13 mouse cellular contexts compared by ENCODE assay signal in genomic region chr11:76382711-76383324, GRCm38 (mm10). TPM values are rescaled to one million over a fixed set of nuclear protein-coding genes. Genes with fewer than 3 reads are reported as not detected.
DNase-seq lines count a peak whose midpoint lies in the region; ATAC-seq and TF ChIP-seq lines count a peak whose summit lies in the region.
"Had no signal": no experiment of that assay in that cellular context is flagged by ENCODE, and none has a peak within 500 bp of the region (broad histone marks: within the 10 kb centered on the region; RNA-seq: fewer than 3 reads in every experiment).

No protein-coding gene starts in this region.

- peak; percentile 42 for ATAC-seq in forebrain, embryonic 11.5 days (replicated peaks; ENCODE audit: low FRiP score)
- no peak for ATAC-seq in forebrain, postnatal 0 days
- no peak for ATAC-seq in embryonic facial prominence, embryonic 12.5 days (ENCODE audit: insufficient number of reproducible peaks, insufficient read depth, low FRiP score, low TSS enrichment)
- ATAC-seq in limb, embryonic 13.5 days (ENCODE audit: low FRiP score, low read depth): no peak
- ATAC-seq in heart, embryonic 12.5 days (ENCODE audit: insufficient number of reproducible peaks, low FRiP score): no peak
- ATAC-seq: inflammation-experienced regulatory T-cells, adult 6 months had no signal

- peak overlapping the region; percentile 97 for H3K27ac ChIP-seq in forebrain, embryonic 11.5 days (ENCODE audit: low read depth, low read length)
- no peak overlapping the region for H3K27ac ChIP-seq in forebrain, postnatal 0 days (ENCODE audit: low read depth, low read length)
- H3K27ac ChIP-seq in embryonic facial prominence, embryonic 12.5 days: peak overlapping the region; percentile 78
- peak overlapping the region; percentile 58; the same call in 1 of the 2 replicates for H3K27ac ChIP-seq in limb, embryonic 13.5 days
- no peak overlapping the region for H3K27ac ChIP-seq in heart, embryonic 12.5 days (ENCODE audit: poor library complexity, severe bottlenecking)
- H3K27ac ChIP-seq: heart, embryonic 13.5 days had no signal

- H3K4me2 ChIP-seq in forebrain, embryonic 11.5 days (ENCODE audit: low read depth, low read length, severe bottlenecking): peak overlapping the region; percentile 19; the same call in 1 of the 2 replicates
- H3K4me2 ChIP-seq in forebrain, postnatal 0 days (ENCODE audit: low read depth): no peak overlapping the region
- no peak overlapping the region for H3K4me2 ChIP-seq in embryonic facial prominence, embryonic 12.5 days (replicated peaks)
- H3K4me2 ChIP-seq in limb, embryonic 13.5 days (replicated peaks): no peak overlapping the region
- no peak overlapping the region for H3K4me2 ChIP-seq in heart, embryonic 12.5 days
- H3K4me2 ChIP-seq: heart, embryonic 13.5 days; liver, embryonic 11.5 days had no signal

- no peaks in the 10 kb centered on the region; the same call in 1 of the 2 replicates for H3K9me3 ChIP-seq in forebrain, embryonic 11.5 days (ENCODE audit: control insufficient read depth, low read length)
- H3K9me3 ChIP-seq in forebrain, postnatal 0 days (ENCODE audit: low read length): no peaks in the 10 kb centered on the region
- no peaks in the 10 kb centered on the region for H3K9me3 ChIP-seq in embryonic facial prominence, embryonic 12.5 days
- no peaks in the 10 kb centered on the region for H3K9me3 ChIP-seq in limb, embryonic 13.5 days
- no peaks in the 10 kb centered on the region for H3K9me3 ChIP-seq in heart, embryonic 12.5 days (replicated peaks)
- H3K9me3 ChIP-seq: heart, embryonic 13.5 days had no signal

- TF ChIP-seq CTCF in forebrain, postnatal 0 days (IDR thresholded peaks at IDR 0.05; ENCODE audit: low read depth): no peak

- no peaks in the 10 kb centered on the region for H3K36me3 ChIP-seq in forebrain, embryonic 11.5 days (ENCODE audit: control insufficient read depth, insufficient read depth, low read length)
- no peaks in the 10 kb centered on the region for H3K36me3 ChIP-seq in forebrain, postnatal 0 days (ENCODE audit: insufficient read depth)
- no peaks in the 10 kb centered on the region for H3K36me3 ChIP-seq in embryonic facial prominence, embryonic 12.5 days
- no peaks in the 10 kb centered on the region for H3K36me3 ChIP-seq in limb, embryonic 13.5 days
- H3K36me3 ChIP-seq in heart, embryonic 12.5 days: 0 out of 2 replicates have a peak, but pooled peaks cover 3% of the 10 kb centered on the region
- H3K36me3 ChIP-seq: heart, embryonic 13.5 days had no signal

- peak overlapping the region; percentile 30; the same call in 1 of the 2 replicates for H3K9ac ChIP-seq in forebrain, embryonic 11.5 days (ENCODE audit: low read length)
- no peak overlapping the region for H3K9ac ChIP-seq in forebrain, postnatal 0 days
- no peak overlapping the region; the same call in 1 of the 2 replicates for H3K9ac ChIP-seq in embryonic facial prominence, embryonic 12.5 days
- H3K9ac ChIP-seq in limb, embryonic 13.5 days: 0 out of 2 replicates have a peak overlapping the region, but pooled peaks have one; percentile 0
- H3K9ac ChIP-seq in heart, embryonic 12.5 days: no peak overlapping the region
- H3K9ac ChIP-seq: heart, embryonic 13.5 days had no signal

- peaks cover 35% of the 10 kb centered on the region for H3K4me1 ChIP-seq in forebrain, embryonic 11.5 days (replicated peaks; ENCODE audit: control insufficient read depth, insufficient read depth, low read length)
- H3K4me1 ChIP-seq in forebrain, postnatal 0 days (ENCODE audit: insufficient read depth): no peaks in the 10 kb centered on the region
- peaks cover 61% of the 10 kb centered on the region for H3K4me1 ChIP-seq in embryonic facial prominence, embryonic 12.5 days
- H3K4me1 ChIP-seq in limb, embryonic 13.5 days: peaks cover 69% of the 10 kb centered on the region
- peaks cover 44% of the 10 kb centered on the region for H3K4me1 ChIP-seq in heart, embryonic 12.5 days (replicated peaks)

- no peak overlapping the region for H3K4me3 ChIP-seq in forebrain, embryonic 11.5 days (ENCODE audit: low read depth, low read length)
- no peak overlapping the region for H3K4me3 ChIP-seq in forebrain, postnatal 0 days (ENCODE audit: low read depth, low read length)
- H3K4me3 ChIP-seq in embryonic facial prominence, embryonic 12.5 days: no peak overlapping the region
- H3K4me3 ChIP-seq in limb, embryonic 13.5 days: no peak overlapping the region
- H3K4me3 ChIP-seq in heart, embryonic 12.5 days: no peak overlapping the region
- H3K4me3 ChIP-seq: heart, embryonic 13.5 days had no signal

- WGBS in forebrain, embryonic 11.5 days: 13% methylated on average over 13 of the region's 13 CpGs
- 16% methylated on average over 13 of the region's 13 CpGs for WGBS in forebrain, postnatal 0 days
- 50% methylated on average over 13 of the region's 13 CpGs for WGBS in embryonic facial prominence, embryonic 12.5 days
- 59% methylated on average over 13 of the region's 13 CpGs for WGBS in limb, embryonic 13.5 days
- 78% methylated on average over 13 of the region's 13 CpGs for WGBS in heart, embryonic 12.5 days

- DNase-seq in forebrain, embryonic 11.5 days (ENCODE audit: low spot score): peak; percentile 73
- DNase-seq in forebrain, postnatal 0 days: no peak
- DNase-seq in retina, embryonic 14.5 days (ENCODE audit: low spot score): peak; percentile 54
- no peak for DNase-seq in kidney, adult 8-10 months
- DNase-seq in right cerebral cortex, adult 2 months (ENCODE audit: low spot score in 2 of 2): no peak
- DNase-seq: lung, postnatal 36 days; right cerebral cortex, postnatal 4 days had no signal

- no peaks in the 10 kb centered on the region for H3K27me3 ChIP-seq in forebrain, embryonic 11.5 days (ENCODE audit: control insufficient read depth, insufficient read depth, low read length)
- no peaks in the 10 kb centered on the region for H3K27me3 ChIP-seq in forebrain, postnatal 0 days (ENCODE audit: insufficient read depth, low read length)
- no peaks in the 10 kb centered on the region for H3K27me3 ChIP-seq in embryonic facial prominence, embryonic 12.5 days
- no peaks in the 10 kb centered on the region for H3K27me3 ChIP-seq in limb, embryonic 13.5 days
- H3K27me3 ChIP-seq in heart, embryonic 12.5 days (replicated peaks): no peaks in the 10 kb centered on the region
- H3K27me3 ChIP-seq: heart, embryonic 13.5 days had no signal

RNA-seq across cellular contexts. Expression of gene Nxn, which starts 16.1 kb away (rescaled TPM):
- polyA plus RNA-seq in forebrain, embryonic 11.5 days (2014; fragmentation: Nextera tagmentation; extraction: Ambion mirVana): 52.3 and 65.1 TPM in 2 replicates
- 19.0 and 22.1 TPM in 2 replicates for total RNA-seq in forebrain, postnatal 0 days (2014; rRNA removed)
- polyA plus RNA-seq in forebrain, postnatal 0 days (2015; fragmentation: Nextera tagmentation; extraction: Ambion mirVana): 10.7 and 12.7 TPM in 2 replicates
- polyA plus RNA-seq in embryonic facial prominence, embryonic 12.5 days (2016; fragmentation: Nextera tagmentation; extraction: Ambion mirVana): 72.1 and 77.9 TPM in 2 replicates
- 55.4 and 57.6 TPM in 2 replicates for polyA plus RNA-seq in limb, embryonic 13.5 days (2015; fragmentation: Nextera tagmentation; extraction: Ambion mirVana)
- 32.2 TPM in 2 replicates for polyA plus RNA-seq in heart, embryonic 12.5 days (2016; fragmentation: Nextera tagmentation; extraction: Ambion mirVana)

RNA-seq across cellular contexts. Expression of gene Timm22, which starts 23.9 kb away (rescaled TPM):
- polyA plus RNA-seq in forebrain, embryonic 11.5 days (2014; fragmentation: Nextera tagmentation; extraction: Ambion mirVana): 109 and 113 TPM in 2 replicates
- 48.6 and 56.6 TPM in 2 replicates for total RNA-seq in forebrain, postnatal 0 days (2014; rRNA removed)
- polyA plus RNA-seq in forebrain, postnatal 0 days (2015; fragmentation: Nextera tagmentation; extraction: Ambion mirVana): 93.2 and 98.2 TPM in 2 replicates
- polyA plus RNA-seq in embryonic facial prominence, embryonic 12.5 days (2016; fragmentation: Nextera tagmentation; extraction: Ambion mirVana): 142 TPM in 2 replicates
- 125 and 126 TPM in 2 replicates for polyA plus RNA-seq in limb, embryonic 13.5 days (2015; fragmentation: Nextera tagmentation; extraction: Ambion mirVana)
- 94.5 and 102 TPM in 2 replicates for polyA plus RNA-seq in heart, embryonic 12.5 days (2016; fragmentation: Nextera tagmentation; extraction: Ambion mirVana)

Comparison
In these comparisons a context has a peak if more than half of its experiments do, and no peak if none do; other contexts are left out.
1. DNase-seq: peak in forebrain, embryonic 11.5 days (single experiment) and retina, embryonic 14.5 days (single experiment); none in forebrain, postnatal 0 days (single experiment), kidney, adult 8-10 months (0 of 2) and right cerebral cortex, adult 2 months (0 of 2).
2. H3K27ac ChIP-seq: peak in forebrain, embryonic 11.5 days (single experiment), embryonic facial prominence, embryonic 12.5 days (single experiment) and limb, embryonic 13.5 days (single experiment); none in forebrain, postnatal 0 days (single experiment) and heart, embryonic 12.5 days (single experiment).
3. H3K9ac ChIP-seq: peak in forebrain, embryonic 11.5 days (single experiment) and limb, embryonic 13.5 days (single experiment); none in forebrain, postnatal 0 days (single experiment), embryonic facial prominence, embryonic 12.5 days (single experiment) and heart, embryonic 12.5 days (single experiment).